Mouse (Mus musculus) forebrain, postnatal 0 days (tissue): Measurements from ENCODE around the gene Btd. TPM values are rescaled to one million over a fixed set of nuclear protein-coding genes. Genes with fewer than 3 reads are reported as not detected.
"Not testable (repeated sequence)": the region's sequence is repeated elsewhere in the genome, so short reads cannot be mapped to it uniquely, and the experiment has no call there.

Experiments used
- ATAC-seq: fragments of 200-750 bp; cut with Nextera tagmentation; 2 replicates; pipeline ENCODE4 v1.8.0; 2017; ENCODE audit warnings: mild to moderate bottlenecking, moderate library complexity
- DNase-seq: peaks from one replicate; pipeline ENCODE4 v3.0.0-alpha.2; 2015
- H3K27ac ChIP-seq: fragments of 300-500 bp; sonication (generic); 2 replicates; pipeline ENCODE4 v1.5.1; 2014; ENCODE audit warnings: low read depth, mild to moderate bottlenecking, antibody characterized with exemption, low read length, moderate library complexity, mixed read lengths
- H3K27me3 ChIP-seq: fragments of 300-500 bp; sonication (generic); 2 replicates; pipeline ENCODE4 v1.6.1; 2014; ENCODE audit warnings: mild to moderate bottlenecking, low read length, mixed read lengths; ENCODE audit not compliant: insufficient read depth
- H3K36me3 ChIP-seq: fragments of 300-500 bp; sonication (generic); 2 replicates; pipeline ENCODE4 v1.6.1; 2014; ENCODE audit warnings: mild to moderate bottlenecking, moderate library complexity; ENCODE audit not compliant: insufficient read depth
- H3K4me1 ChIP-seq: fragments of 300-500 bp; sonication (generic); 2 replicates; pipeline ENCODE4 v1.6.1; 2014; ENCODE audit warnings: antibody characterized with exemption; ENCODE audit not compliant: insufficient read depth
- H3K4me2 ChIP-seq: fragments of 300-500 bp; sonication (generic); 2 replicates; pipeline ENCODE4 v1.6.1; 2014; ENCODE audit warnings: low read depth, mild to moderate bottlenecking, moderate library complexity
- H3K4me3 ChIP-seq: fragments of 300-500 bp; sonication (generic); 2 replicates; pipeline ENCODE4 v1.5.1; 2014; ENCODE audit warnings: low read depth, low read length, mixed read lengths
- H3K9ac ChIP-seq: fragments of 300-500 bp; sonication (generic); 2 replicates; pipeline ENCODE4 v1.6.1; 2014; ENCODE audit warnings: mild to moderate bottlenecking
- H3K9me3 ChIP-seq: fragments of 300-500 bp; sonication (generic); 2 replicates; pipeline ENCODE4 v1.6.1; 2016; ENCODE audit warnings: low read length
- CTCF ChIP-seq: sonication (generic); IDR thresholded peaks from 2 replicates; pipeline ENCODE4 v1.5.1; 2016; ENCODE audit warnings: antibody characterized with exemption, control low read depth, low read depth
- WGBS: fragments of 180-500 bp; shearing (Covaris S2); extraction: QIAGEN DNeasy Blood & Tissue Kit; methylation state at CpG from one replicate; pipeline ENCODE4 v1.1.7; 2014; 5-methylcytosine and 5-hydroxymethylcytosine counted together
- polyA plus RNA-seq: library from polyadenylated mRNA; unstranded; fragments of >200 nt; fragmentation: Nextera tagmentation; extraction: Ambion mirVana; gene quantifications from 2 replicates; pipeline ENCODE4 v1.2.1, GENCODE M21; 2015
- total RNA-seq: library from RNA; depleted of rRNA; stranded (reverse); fragments of >200 nt; gene quantifications from 2 replicates; pipeline ENCODE4 v1.2.3, GENCODE M21; 2014; rRNA removed

Btd gene
- total RNA-seq (21.2 and 22.7 TPM in 2 replicates), polyA plus RNA-seq (16.4 and 19.5 TPM in 2 replicates)

DNA sequence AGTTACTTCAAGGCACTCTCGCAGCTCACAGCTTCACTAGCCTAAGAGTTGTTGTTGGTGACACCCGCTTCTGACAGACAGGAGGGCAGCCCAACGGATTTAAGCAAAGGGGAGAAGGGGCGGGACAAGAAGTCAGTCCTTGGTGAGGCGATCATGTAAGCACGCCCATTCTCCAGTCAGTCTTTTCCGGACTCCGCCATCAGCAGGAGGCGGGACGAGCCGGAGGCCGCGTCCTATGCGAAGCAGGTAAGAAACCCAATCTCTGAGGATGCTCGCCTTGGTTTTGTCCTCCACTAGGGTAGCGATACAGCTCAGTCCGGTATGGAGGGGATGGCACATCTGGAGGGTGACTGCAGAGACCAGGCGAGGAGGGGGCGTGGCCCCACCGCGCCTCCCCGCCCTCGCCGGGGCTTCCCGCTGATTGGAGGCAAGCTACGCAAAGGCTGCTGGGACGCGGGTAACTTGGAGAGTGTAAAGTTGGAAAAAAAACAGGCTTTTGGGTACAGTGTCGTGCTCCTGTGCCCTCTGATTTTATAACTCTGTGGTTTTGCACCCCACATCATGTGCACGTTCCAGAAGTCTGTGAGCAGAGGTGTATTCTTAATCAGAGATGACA, at the start of gene Btd, which contains the start of gene Hacl1:
Btd (plus strand) TSS at position 139 of the 616 bp plus-strand sequence.
Hacl1 (minus strand) TSS at position 397 of the 616 bp plus-strand sequence.
- Histone ChIP-seq H3K4me3 (peak within 1 kb of the TSS; percentile 70), H3K9ac (peak within 1 kb of the TSS; percentile 66), H3K27me3 (no peaks in the 10 kb centered on the region), H3K9me3 (no peaks in the 10 kb centered on the region), H3K4me1 (no peaks in the 10 kb centered on the region), H3K36me3 (no peaks in the 10 kb centered on the region), H3K4me2 (peak within 1 kb of the TSS; percentile 85), H3K27ac (peak within 1 kb of the TSS; percentile 78)
- ATAC-seq: peak; percentile 99
- peak; percentile 93 for DNase-seq
- TF ChIP-seq CTCF: peak; percentile 21
- under 1% methylated on average over 30 of the region's 30 CpGs for WGBS

DNA sequence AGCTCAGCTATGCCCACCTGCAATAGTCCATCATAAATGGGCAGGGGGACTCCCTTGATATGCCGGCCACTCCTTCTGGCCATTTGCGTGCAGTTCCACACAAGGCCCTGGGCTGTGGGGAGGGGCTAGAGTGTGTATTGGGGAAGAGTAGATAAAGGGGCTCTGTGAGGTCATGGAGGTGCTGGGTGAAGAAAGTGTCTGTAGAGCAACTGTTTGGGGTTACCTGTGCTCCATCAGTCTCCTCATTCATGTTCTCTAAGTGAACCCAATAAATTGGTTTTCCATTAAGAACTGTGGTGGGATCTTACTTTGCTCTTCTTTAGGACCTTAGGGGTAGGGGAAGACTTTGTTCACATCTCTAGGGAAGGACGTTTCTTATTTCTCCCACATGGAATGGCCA, 49.6 kb upstream of the Btd start, which contains the start of gene Colq:
Colq (minus strand) TSS at position 101 of the 400 bp plus-strand sequence.
- H3K9ac ChIP-seq: no peak within 1 kb of the TSS
- no peak within 1 kb of the TSS for H3K4me3 ChIP-seq
- no peak within 1 kb of the TSS for H3K4me2 ChIP-seq
- H3K9me3 ChIP-seq: no peaks in the 10 kb centered on the region
- DNase-seq: no peak
- no peaks in the 10 kb centered on the region for H3K36me3 ChIP-seq
- WGBS: 89% methylated on average over 3 of the region's 3 CpGs
- no peak for ATAC-seq
- TF ChIP-seq CTCF: no peak
- H3K4me1 ChIP-seq: no peaks in the 10 kb centered on the region
- H3K27ac ChIP-seq: no peak within 1 kb of the TSS
- H3K27me3 ChIP-seq: no peaks in the 10 kb centered on the region

DNA sequence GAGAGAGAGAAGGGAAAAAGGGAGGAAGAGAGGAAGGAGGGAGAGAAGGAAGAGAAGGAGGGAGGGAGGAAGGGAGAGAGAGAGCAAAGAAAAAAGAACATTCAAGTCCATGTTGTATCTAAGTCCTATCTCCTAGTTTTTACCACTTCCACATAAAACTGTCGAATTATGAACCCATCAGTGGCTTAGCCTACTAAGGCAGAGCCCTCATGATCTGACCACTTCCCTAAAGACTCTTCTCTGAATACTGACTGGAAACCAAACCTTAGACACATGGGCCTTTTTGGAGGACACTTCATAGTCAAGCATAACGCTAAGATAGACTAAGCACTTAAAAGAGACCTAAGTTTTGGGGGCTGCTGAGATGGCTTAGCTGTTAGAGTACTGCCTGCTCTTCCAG, 47.8 kb upstream of the Btd start:
- no peak for TF ChIP-seq CTCF
- Histone ChIP-seq H3K4me2 (no peak overlapping the region), H3K4me3 (no peak overlapping the region), H3K36me3 (no peaks in the 10 kb centered on the region), H3K4me1 (no peaks in the 10 kb centered on the region), H3K27me3 (no peaks in the 10 kb centered on the region), H3K9ac (no peak overlapping the region), H3K27ac (no peak overlapping the region), H3K9me3 (no peaks in the 10 kb centered on the region)
- 88% methylated on average over 2 of the region's 2 CpGs for WGBS
- DNase-seq: no peak
- ATAC-seq: no peak

DNA sequence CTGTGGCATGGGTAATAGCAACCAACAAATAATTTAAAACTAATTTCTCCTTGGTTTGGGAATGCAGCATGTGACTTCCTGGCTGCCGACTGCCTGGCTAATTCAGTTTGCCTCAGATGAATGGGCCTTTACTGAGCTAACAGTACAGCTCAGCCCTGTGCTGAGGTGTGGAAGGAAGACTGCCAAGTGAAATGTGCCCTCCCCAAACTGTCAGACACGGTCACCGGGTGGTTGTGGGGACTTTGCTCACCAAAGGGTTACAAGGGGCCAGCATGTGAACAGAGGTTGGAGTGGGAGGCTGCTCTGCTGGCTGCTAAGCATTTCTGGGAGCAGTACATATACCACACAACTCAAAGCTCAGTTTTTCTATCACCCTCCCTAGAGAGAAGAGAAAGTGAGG, 46.1 kb upstream of the Btd start:
- H3K4me3 ChIP-seq: no peak overlapping the region
- H3K4me1 ChIP-seq: no peaks in the 10 kb centered on the region
- H3K4me2 ChIP-seq: no peak overlapping the region
- no peaks in the 10 kb centered on the region for H3K9me3 ChIP-seq
- no peak for ATAC-seq
- no peak overlapping the region for H3K9ac ChIP-seq
- TF ChIP-seq CTCF: no peak
- no peak for DNase-seq
- no peaks in the 10 kb centered on the region for H3K27me3 ChIP-seq
- 62% methylated on average over 3 of the region's 3 CpGs for WGBS
- no peak overlapping the region for H3K27ac ChIP-seq
- no peaks in the 10 kb centered on the region for H3K36me3 ChIP-seq

DNA sequence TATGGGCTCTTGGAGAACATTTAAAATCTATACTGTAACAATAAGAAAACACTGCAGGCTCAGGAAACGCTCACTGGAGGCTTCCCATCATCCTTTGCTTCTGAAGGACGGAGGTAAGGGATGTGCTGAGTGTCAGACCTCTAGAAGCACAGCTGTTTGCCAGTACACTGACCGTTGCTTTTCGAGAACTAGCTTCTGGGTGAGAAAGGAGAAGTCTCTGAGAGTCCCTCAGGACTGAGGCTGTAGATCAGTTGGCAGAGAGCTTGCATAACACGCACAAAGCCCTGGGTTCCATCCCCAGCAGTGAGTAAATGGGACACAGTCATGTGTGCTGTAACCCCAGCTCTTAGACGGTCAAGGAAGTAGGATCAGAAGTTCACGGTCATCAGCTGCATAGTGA, 44.4 kb upstream of the Btd start:
- no peaks in the 10 kb centered on the region for H3K4me1 ChIP-seq
- no peaks in the 10 kb centered on the region for H3K9me3 ChIP-seq
- no peaks in the 10 kb centered on the region for H3K36me3 ChIP-seq
- no peak overlapping the region for H3K4me2 ChIP-seq
- WGBS: 85% methylated on average over 7 of the region's 7 CpGs
- no peak for DNase-seq
- TF ChIP-seq CTCF: no peak
- H3K27me3 ChIP-seq: no peaks in the 10 kb centered on the region
- no peak overlapping the region for H3K4me3 ChIP-seq
- ATAC-seq: no peak
- H3K27ac ChIP-seq: no peak overlapping the region
- H3K9ac ChIP-seq: no peak overlapping the region

DNA sequence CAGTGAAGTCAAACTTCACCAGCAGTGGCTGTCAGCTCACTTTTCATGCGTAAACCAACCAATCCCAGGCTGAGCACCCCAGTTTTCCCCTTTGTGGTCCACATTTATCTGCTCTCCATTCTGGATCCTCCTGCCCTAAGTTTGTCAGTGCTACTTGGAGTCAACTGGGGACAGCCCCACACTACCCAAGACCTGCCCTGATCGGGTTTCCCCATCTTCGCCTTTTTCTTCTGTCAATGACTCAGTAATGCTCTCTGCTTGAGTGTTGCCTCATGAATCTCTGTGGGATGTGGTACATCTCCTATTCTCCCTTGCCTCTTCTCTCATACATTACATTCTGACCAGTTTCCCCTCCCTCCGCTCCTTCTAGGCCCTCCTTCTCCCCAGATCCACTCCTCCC, 43.4 kb upstream of the Btd start:
- Histone ChIP-seq H3K27me3 (no peaks in the 10 kb centered on the region), H3K27ac (no peak overlapping the region), H3K9me3 (no peaks in the 10 kb centered on the region), H3K36me3 (no peaks in the 10 kb centered on the region), H3K4me1 (no peaks in the 10 kb centered on the region), H3K9ac (no peak overlapping the region), H3K4me3 (no peak overlapping the region), H3K4me2 (no peak overlapping the region)
- no peak for ATAC-seq
- no peak for DNase-seq
- 96% methylated on average over 4 of the region's 4 CpGs for WGBS
- no peak for TF ChIP-seq CTCF

DNA sequence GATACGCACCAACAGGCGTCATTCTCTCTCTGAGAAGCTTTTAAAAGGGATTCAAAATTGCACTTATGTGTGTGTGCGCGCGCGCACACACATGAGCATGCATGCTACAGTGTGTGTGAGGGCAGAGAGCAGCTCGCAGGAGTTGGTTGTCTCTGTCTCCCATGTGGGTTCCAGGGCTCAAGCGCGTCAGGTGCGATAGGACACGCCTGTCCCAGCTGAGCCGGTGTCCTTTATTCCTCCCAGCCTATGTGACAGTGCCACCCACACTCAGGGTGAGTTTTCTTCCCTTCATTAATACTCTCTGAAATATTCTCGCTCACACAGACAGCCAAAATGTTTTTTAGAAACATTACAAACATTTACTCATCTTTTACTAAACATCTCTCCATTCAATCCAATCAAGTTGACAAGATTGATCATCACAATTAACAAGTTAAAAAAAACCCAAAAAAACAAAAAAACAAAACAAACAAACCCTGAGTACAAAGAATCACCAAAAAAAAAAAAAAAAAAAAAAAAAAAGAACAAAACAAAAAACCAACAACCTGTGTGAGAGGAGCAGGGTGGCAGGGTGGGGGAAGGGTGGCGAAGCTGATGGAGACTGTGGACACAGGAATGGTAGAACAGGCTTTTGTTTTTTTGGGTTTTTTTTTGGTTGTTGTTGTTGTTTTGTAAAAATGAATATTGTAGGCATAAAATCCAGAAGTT, 38.8 kb upstream of the Btd start:
- no peaks in the 10 kb centered on the region for H3K4me1 ChIP-seq
- WGBS: 93% methylated on average over 14 of the region's 14 CpGs
- DNase-seq (no peak), ATAC-seq (no peak)
- no peaks in the 10 kb centered on the region for H3K36me3 ChIP-seq
- H3K4me2 ChIP-seq: no peak overlapping the region
- TF ChIP-seq CTCF: no peak
- H3K9me3 ChIP-seq: no peaks in the 10 kb centered on the region
- no peak overlapping the region for H3K4me3 ChIP-seq
- no peaks in the 10 kb centered on the region for H3K27me3 ChIP-seq
- H3K27ac ChIP-seq: no peak overlapping the region
- H3K9ac ChIP-seq: no peak overlapping the region

DNA sequence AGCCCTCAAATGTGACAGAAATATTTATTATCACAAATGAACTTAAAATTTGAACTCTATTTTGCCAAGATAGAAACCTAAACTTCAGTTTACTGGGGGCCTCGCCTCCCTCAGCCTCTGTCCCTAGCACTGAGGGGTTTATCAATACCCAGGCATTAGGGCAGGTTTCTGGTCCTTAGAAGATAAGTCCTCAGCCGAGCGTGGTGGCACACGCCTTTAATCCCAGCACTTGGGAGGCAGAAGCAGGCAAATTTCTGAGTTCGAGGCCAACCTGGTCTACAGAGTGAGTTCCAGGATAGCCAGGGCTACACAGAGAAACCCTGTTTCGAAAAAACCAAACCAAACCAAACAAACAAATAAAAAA, 38.2 kb upstream of the Btd start:
- H3K36me3 ChIP-seq, H3K9ac ChIP-seq, H3K27me3 ChIP-seq, ATAC-seq, H3K9me3 ChIP-seq, H3K4me2 ChIP-seq, H3K4me3 ChIP-seq, DNase-seq, H3K27ac ChIP-seq, H3K4me1 ChIP-seq: not testable (repeated sequence)
- 90% methylated on average over 6 of the region's 6 CpGs for WGBS
